Mouse (Mus musculus): Measurements from ENCODE around the gene Clasp1. TPM values are rescaled to one million over a fixed set of nuclear protein-coding genes. Genes with fewer than 3 reads are reported as not detected.

Clasp1 gene
- polyA plus RNA-seq, 1 experiment from 2014 or later, result 44.1 TPM

- peaks cover 43% of the 10 kb centered on the region for H3K36me3 ChIP-seq
These were observed 166.1 kb downstream of the Clasp1 start for GRCm38 (mm10) chr1:118554961-118555360.

DNA sequence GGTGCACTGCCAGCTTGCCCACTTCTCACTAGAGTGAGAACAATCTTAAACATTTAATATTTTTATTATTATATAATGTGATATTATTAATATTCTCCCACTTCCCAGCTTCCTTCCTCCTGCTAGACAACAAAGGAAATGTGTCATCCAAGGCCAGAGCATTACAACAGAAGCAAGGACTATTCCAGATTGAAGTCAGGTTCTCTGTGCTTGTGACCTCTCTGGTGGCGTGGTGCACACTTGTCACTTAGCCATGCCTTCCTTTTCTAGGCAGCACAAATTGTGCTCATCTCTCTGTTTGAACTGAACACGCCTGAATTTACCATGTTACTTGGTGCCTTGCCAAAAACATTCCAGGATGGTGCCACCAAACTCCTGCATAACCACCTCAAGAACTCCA is 170.9 kb downstream of the Clasp1 start:
- Histone ChIP-seq H3K27ac (no peak overlapping the region), H3K4me1 (no peaks in the 10 kb centered on the region), H3K36me3 (peaks cover 56% of the 10 kb centered on the region), H3K4me2 (no peak overlapping the region), H3K9ac (no peak overlapping the region), H3K4me3 (no peak overlapping the region), H3K9me3 (no peaks in the 10 kb centered on the region), H3K27me3 (no peaks in the 10 kb centered on the region)
- 68% methylated on average over 2 of the region's 2 CpGs for WGBS
- ATAC-seq (ENCODE audit: borderline replicate concordance, extremely low read depth, low FRiP score, low TSS enrichment), result no peak

More at GRCm38 (mm10) chr1:118554961-118555360, 166.1 kb downstream of the Clasp1 start:
- no peak for ATAC-seq (ENCODE audit: borderline replicate concordance, extremely low read depth, low FRiP score, low TSS enrichment)
- Histone ChIP-seq H3K27me3 (no peaks in the 10 kb centered on the region), H3K4me1 (no peaks in the 10 kb centered on the region), H3K4me3 (no peak overlapping the region), H3K9me3 (no peaks in the 10 kb centered on the region), H3K4me2 (no peak overlapping the region), H3K27ac (no peak overlapping the region), H3K9ac (no peak overlapping the region)
- 83% methylated on average over 5 of the region's 5 CpGs for WGBS

- Histone ChIP-seq H3K27me3 (no peaks in the 10 kb centered on the region), H3K27ac (no peak overlapping the region), H3K4me3 (no peak overlapping the region), H3K4me2 (no peak overlapping the region), H3K4me1 (no peaks in the 10 kb centered on the region), H3K36me3 (peaks cover 64% of the 10 kb centered on the region), H3K9me3 (no peaks in the 10 kb centered on the region), H3K9ac (no peak overlapping the region)
- ATAC-seq (ENCODE audit: borderline replicate concordance, extremely low read depth, low FRiP score, low TSS enrichment), result no peak
These were observed 175.7 kb downstream of the Clasp1 start for GRCm38 (mm10) chr1:118564561-118564960.

- no peak for ATAC-seq (ENCODE audit: borderline replicate concordance, extremely low read depth, low FRiP score, low TSS enrichment)
- H3K4me3 ChIP-seq, result no peak overlapping the region
- WGBS, result 91% methylated on average over 3 of the region's 3 CpGs
- no peaks in the 10 kb centered on the region for H3K27me3 ChIP-seq
- H3K9ac ChIP-seq, result no peak overlapping the region
- no peak overlapping the region for H3K27ac ChIP-seq
- no peaks in the 10 kb centered on the region for H3K4me1 ChIP-seq
- no peaks in the 10 kb centered on the region for H3K9me3 ChIP-seq
- peaks cover 65% of the 10 kb centered on the region for H3K36me3 ChIP-seq
- H3K4me2 ChIP-seq, result no peak overlapping the region
These were observed 178.8 kb downstream of the Clasp1 start for GRCm38 (mm10) chr1:118567659-118568058.

- no peak overlapping the region for H3K4me2 ChIP-seq
- no peak overlapping the region for H3K4me3 ChIP-seq
- H3K4me1 ChIP-seq, result no peaks in the 10 kb centered on the region
- no peaks in the 10 kb centered on the region for H3K27me3 ChIP-seq
- peaks cover 40% of the 10 kb centered on the region for H3K36me3 ChIP-seq
- H3K9ac ChIP-seq, result no peak overlapping the region
- no peaks in the 10 kb centered on the region for H3K9me3 ChIP-seq
- ATAC-seq (ENCODE audit: borderline replicate concordance, extremely low read depth, low FRiP score, low TSS enrichment), result no peak
- 94% methylated on average over 2 of the region's 2 CpGs for WGBS
- H3K27ac ChIP-seq, result no peak overlapping the region
These were observed 191.4 kb downstream of the Clasp1 start for GRCm38 (mm10) chr1:118580174-118580702.

GRCm38 (mm10) chr1:118581179-118581578 is 192.3 kb downstream of the Clasp1 start:
- Histone ChIP-seq H3K36me3 (peaks cover 33% of the 10 kb centered on the region), H3K4me1 (no peaks in the 10 kb centered on the region), H3K27me3 (no peaks in the 10 kb centered on the region), H3K4me3 (no peak overlapping the region), H3K9ac (no peak overlapping the region), H3K4me2 (no peak overlapping the region), H3K9me3 (no peaks in the 10 kb centered on the region), H3K27ac (no peak overlapping the region)
- ATAC-seq (ENCODE audit: borderline replicate concordance, extremely low read depth, low FRiP score, low TSS enrichment), result no peak
- 94% methylated on average over 8 of the region's 8 CpGs for WGBS

DNA sequence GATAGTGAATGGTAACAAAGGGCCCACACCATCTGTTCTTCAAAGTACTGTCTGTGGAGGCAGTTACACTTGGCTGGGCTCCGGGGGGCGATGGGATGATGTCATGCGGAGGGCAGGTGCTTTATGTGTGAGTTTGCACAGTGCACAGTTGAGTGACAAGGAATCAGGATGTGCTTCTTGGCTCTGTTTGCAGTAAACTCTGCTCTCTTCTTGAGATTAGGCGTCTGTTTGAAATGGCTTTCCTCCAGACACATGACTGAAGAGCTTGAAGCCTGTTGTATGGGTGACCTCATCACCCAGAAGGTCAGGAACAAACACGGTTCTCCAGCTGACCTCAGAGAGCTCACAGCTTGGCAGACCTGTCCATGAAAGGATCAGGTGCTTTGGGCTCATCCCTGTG is 200.9 kb downstream of the Clasp1 start:
- Histone ChIP-seq H3K4me2 (no peak overlapping the region), H3K4me1 (no peaks in the 10 kb centered on the region), H3K27ac (no peak overlapping the region), H3K27me3 (no peaks in the 10 kb centered on the region), H3K4me3 (no peak overlapping the region), H3K36me3 (peaks cover 33% of the 10 kb centered on the region), H3K9ac (no peak overlapping the region), H3K9me3 (no peaks in the 10 kb centered on the region)
- ATAC-seq (ENCODE audit: borderline replicate concordance, extremely low read depth, low FRiP score, low TSS enrichment), result 0 out of 2 replicates have a peak, but pooled peaks have one; percentile 23
- 55% methylated on average over 5 of the region's 5 CpGs for WGBS

DNA sequence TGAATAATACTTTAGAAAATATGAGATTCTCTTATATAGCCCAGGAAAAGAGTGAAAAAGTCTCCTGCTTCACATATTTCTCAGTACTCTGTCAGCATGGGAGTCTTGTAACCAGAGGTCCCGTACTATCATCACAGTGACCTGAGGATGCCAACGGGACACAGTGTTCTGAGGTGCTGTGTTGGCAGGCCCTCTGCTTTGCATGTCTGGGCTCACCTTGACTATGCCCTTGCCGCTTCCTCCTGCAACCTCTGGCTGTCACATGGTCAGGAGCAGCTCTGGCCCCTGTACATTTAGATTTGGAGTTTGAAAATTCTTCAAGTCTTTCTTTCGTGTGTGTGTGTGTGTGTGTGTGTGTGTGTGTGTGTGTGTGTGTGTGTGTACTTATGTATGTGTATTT is 204.1 kb downstream of the Clasp1 start:
- H3K4me2 ChIP-seq, result no peak overlapping the region
- no peak for ATAC-seq (ENCODE audit: borderline replicate concordance, extremely low read depth, low FRiP score, low TSS enrichment)
- 87% methylated on average over 4 of the region's 4 CpGs for WGBS

GRCm38 (mm10) chr1:118595395-118595794 is 206.5 kb downstream of the Clasp1 start:
- 52% methylated on average over 2 of the region's 2 CpGs for WGBS
- no peak overlapping the region for H3K4me2 ChIP-seq
- H3K9me3 ChIP-seq, result no peaks in the 10 kb centered on the region
- ATAC-seq (ENCODE audit: borderline replicate concordance, extremely low read depth, low FRiP score, low TSS enrichment), result no peak
- H3K9ac ChIP-seq, result no peak overlapping the region
- H3K4me3 ChIP-seq, result no peak overlapping the region
- H3K27me3 ChIP-seq, result no peaks in the 10 kb centered on the region
- H3K27ac ChIP-seq, result no peak overlapping the region
- no peaks in the 10 kb centered on the region; the same call in 1 of the 2 replicates for H3K4me1 ChIP-seq
- H3K36me3 ChIP-seq, result peaks cover 65% of the 10 kb centered on the region

More for the DNA sequence above, 204.1 kb downstream of the Clasp1 start:
- Histone ChIP-seq H3K36me3 (peaks cover 50% of the 10 kb centered on the region), H3K9me3 (no peaks in the 10 kb centered on the region), H3K27ac (no peak overlapping the region), H3K27me3 (no peaks in the 10 kb centered on the region), H3K4me1 (no peaks in the 10 kb centered on the region), H3K9ac (no peak overlapping the region), H3K4me3 (no peak overlapping the region)

DNA sequence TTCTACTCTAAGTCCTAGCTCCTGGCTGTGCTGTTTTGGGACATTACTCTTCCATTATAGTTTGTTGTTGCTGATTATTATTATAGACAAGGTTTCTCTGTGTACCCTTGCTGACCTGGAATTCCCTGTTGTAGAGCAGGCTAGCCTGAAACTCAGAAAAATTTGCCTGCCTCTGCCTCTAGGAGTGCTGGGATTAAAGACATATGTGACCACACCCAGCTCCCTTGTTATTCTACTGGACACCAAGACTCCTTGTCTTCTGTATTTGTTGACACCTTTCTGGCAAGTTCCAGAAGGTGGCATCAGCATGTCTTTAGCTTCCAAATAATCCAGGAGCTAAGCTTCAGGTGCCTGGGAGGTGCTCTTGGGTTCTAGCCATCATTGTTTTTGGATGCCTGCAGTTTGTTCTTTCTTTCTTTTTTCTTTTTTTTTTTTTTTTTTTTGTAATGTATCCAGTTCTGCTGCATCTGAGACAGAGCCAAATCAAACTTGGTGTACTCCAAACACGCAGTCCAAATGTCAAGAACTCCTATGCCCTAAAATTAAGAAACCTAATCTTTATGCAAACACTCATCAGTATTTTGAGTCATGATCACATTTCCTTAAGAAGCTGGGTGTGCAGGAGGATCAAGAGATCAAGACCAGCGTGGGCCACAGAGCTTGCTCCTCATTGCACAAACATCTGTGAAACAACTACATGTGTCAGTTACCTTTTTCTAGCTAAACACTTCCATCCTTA is 208.8 kb downstream of the Clasp1 start:
- Histone ChIP-seq H3K27ac (0 out of 2 replicates have a peak overlapping the region, but pooled peaks have one; percentile 1), H3K27me3 (no peaks in the 10 kb centered on the region), H3K4me2 (no peak overlapping the region), H3K9ac (no peak overlapping the region), H3K36me3 (peaks cover 77% of the 10 kb centered on the region), H3K9me3 (no peaks in the 10 kb centered on the region), H3K4me3 (no peak overlapping the region), H3K4me1 (no peaks in the 10 kb centered on the region; the same call in 1 of the 2 replicates)
- ATAC-seq (ENCODE audit: borderline replicate concordance, extremely low read depth, low FRiP score, low TSS enrichment), result no peak
- 58% methylated on average over 2 of the region's 2 CpGs for WGBS

DNA sequence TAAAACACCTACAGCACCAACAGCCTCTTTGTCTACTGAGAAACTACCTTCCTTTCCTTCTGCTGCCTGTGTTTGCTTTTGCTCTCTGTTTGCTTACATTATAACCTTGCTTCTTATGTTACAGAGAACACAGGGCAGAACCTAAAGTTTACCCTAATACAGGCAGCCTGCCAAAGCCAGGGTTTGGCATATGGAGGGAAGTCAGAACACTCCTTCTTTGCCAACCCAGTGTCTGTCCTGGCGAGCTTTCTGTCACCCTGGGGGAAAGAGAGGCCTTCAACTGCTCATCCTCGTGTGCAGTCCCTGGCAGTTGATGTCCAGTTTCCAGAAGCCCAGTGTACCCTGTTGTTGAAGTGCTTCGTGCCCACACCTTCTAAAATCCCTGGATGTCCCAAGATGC is 209.5 kb downstream of the Clasp1 start:
- no peak overlapping the region for H3K4me3 ChIP-seq
- peaks cover 78% of the 10 kb centered on the region for H3K36me3 ChIP-seq
- 68% methylated on average over 3 of the region's 3 CpGs for WGBS
- no peak for ATAC-seq (ENCODE audit: borderline replicate concordance, extremely low read depth, low FRiP score, low TSS enrichment)
- 0 out of 2 replicates have a peak overlapping the region, but pooled peaks have one; percentile 11 for H3K27ac ChIP-seq
- no peak overlapping the region for H3K9ac ChIP-seq
- no peaks in the 10 kb centered on the region for H3K9me3 ChIP-seq
- no peak overlapping the region for H3K4me2 ChIP-seq
- H3K27me3 ChIP-seq, result no peaks in the 10 kb centered on the region
- no peaks in the 10 kb centered on the region; the same call in 1 of the 2 replicates for H3K4me1 ChIP-seq

- Histone ChIP-seq H3K4me3 (no peak overlapping the region), H3K4me1 (no peaks in the 10 kb centered on the region), H3K27me3 (no peaks in the 10 kb centered on the region), H3K9me3 (no peaks in the 10 kb centered on the region), H3K27ac (no peak overlapping the region), H3K36me3 (peaks cover 8% of the 10 kb centered on the region), H3K4me2 (no peak overlapping the region), H3K9ac (no peak overlapping the region)
- no peak for ATAC-seq (ENCODE audit: borderline replicate concordance, extremely low read depth, low FRiP score, low TSS enrichment)
- WGBS, result 78% methylated on average over 3 of the region's 3 CpGs
These were observed 224.8 kb downstream of the Clasp1 start for GRCm38 (mm10) chr1:118613631-118614183.

All from lung, embryonic 15.5 days (tissue).